Mouse (Mus musculus): ENCODE measurements around the gene Gspt1.
"Not testable (repeated sequence)": the region's sequence is repeated elsewhere in the genome, so short reads cannot be mapped to it uniquely, and the experiment has no call there.

Gspt1 gene

GRCm38 (mm10) chr16:11253898-11254722, at the start of gene Gspt1:
Gene Gspt1, minus strand, starts transcription at chr16:11254325.
- DNase-seq: peak; percentile 99

GRCm38 (mm10) chr16:11303741-11304140, 49.6 kb upstream of the Gspt1 start:
- DNase-seq: no peak

- DNase-seq: not testable (repeated sequence)
These were observed 43.6 kb upstream of the Gspt1 start for GRCm38 (mm10) chr16:11297700-11298099.

GRCm38 (mm10) chr16:11295583-11295982, 41.5 kb upstream of the Gspt1 start:
- DNase-seq: not testable (repeated sequence)

- not testable (repeated sequence) for DNase-seq
These were observed 34.7 kb upstream of the Gspt1 start for GRCm38 (mm10) chr16:11288873-11289272.

- no peak for DNase-seq
These were observed 31.8 kb upstream of the Gspt1 start for GRCm38 (mm10) chr16:11285949-11286348.

GRCm38 (mm10) chr16:11284881-11285280, 30.8 kb upstream of the Gspt1 start:
- no peak for DNase-seq

GRCm38 (mm10) chr16:11282655-11283232, 28.6 kb upstream of the Gspt1 start:
- DNase-seq: no peak

- no peak for DNase-seq
These were observed 24.7 kb upstream of the Gspt1 start for GRCm38 (mm10) chr16:11278778-11279177.

GRCm38 (mm10) chr16:11276888-11277287, 22.8 kb upstream of the Gspt1 start:
- no peak for DNase-seq

GRCm38 (mm10) chr16:11271073-11271472, 16.9 kb upstream of the Gspt1 start:
- DNase-seq: no peak

GRCm38 (mm10) chr16:11270642-11271041, 16.5 kb upstream of the Gspt1 start:
- DNase-seq: no peak

- DNase-seq: no peak
These were observed 15.7 kb upstream of the Gspt1 start for GRCm38 (mm10) chr16:11269808-11270207.

GRCm38 (mm10) chr16:11266556-11266955, 12.4 kb upstream of the Gspt1 start:
- DNase-seq: no peak

- no peak for DNase-seq
These were observed 9.1 kb upstream of the Gspt1 start for GRCm38 (mm10) chr16:11263266-11263665.

GRCm38 (mm10) chr16:11254723-11255164, 619 bp upstream of the Gspt1 start:
- no peak for DNase-seq

GRCm38 (mm10) chr16:11253065-11253831, 877 bp downstream of the Gspt1 start:
- DNase-seq: peak; percentile 62

- no peak for DNase-seq
These were observed 6.3 kb downstream of the Gspt1 start for GRCm38 (mm10) chr16:11247791-11248190.

- DNase-seq: no peak
These were observed 8.4 kb downstream of the Gspt1 start for GRCm38 (mm10) chr16:11245767-11246166.

GRCm38 (mm10) chr16:11242401-11242800, 11.7 kb downstream of the Gspt1 start:
- no peak for DNase-seq

GRCm38 (mm10) chr16:11217801-11218200, 36.3 kb downstream of the Gspt1 start:
- DNase-seq: no peak

- DNase-seq: no peak
These were observed 50.3 kb downstream of the Gspt1 start for GRCm38 (mm10) chr16:11203600-11204390.
